In the genomic region with DNA sequence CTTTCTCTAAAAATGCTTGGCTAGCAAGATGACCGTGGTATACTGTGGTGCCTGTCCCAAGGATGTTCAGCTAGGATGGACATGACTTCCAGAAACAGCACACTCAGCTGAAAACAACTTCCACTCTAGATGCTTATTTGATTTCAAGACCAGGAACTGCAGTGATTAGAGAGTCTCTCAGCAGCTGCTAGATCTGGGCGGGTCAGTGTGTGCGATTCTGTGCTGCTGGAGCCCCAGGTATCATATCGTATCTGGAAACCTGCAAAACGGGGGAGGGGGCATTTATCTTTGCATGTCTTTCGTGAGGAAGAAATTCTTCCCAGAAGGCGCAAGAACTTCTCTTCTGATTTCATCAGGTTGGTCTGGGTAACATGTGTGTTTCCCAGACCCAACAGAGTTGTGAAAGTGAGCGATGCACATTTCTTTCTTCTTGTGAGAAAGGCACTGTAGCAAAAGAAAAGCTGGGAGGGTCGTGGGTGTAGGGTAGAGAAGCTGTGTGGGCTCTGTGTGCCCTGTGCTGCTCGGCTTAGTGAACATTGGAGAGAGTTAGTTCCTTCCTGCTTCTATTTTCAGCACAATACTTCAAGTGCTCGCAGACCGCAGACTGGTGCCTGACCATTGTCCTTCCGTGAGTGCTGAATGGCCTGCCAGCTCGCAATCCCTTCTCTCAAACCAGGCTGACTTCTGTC, we compare ENCODE assay signal across 9 mouse cellular contexts.
DNase-seq lines count a peak whose midpoint lies in the region; ATAC-seq and TF ChIP-seq lines count a peak whose summit lies in the region.
"Had no signal": no experiment of that assay in that cellular context is flagged by ENCODE, and none has a peak within 500 bp of the region (broad histone marks: within the 10 kb centered on the region; RNA-seq: fewer than 3 reads in every experiment).

No protein-coding gene starts in this region.

- H3K4me3 ChIP-seq in testis, adult 2 months (ENCODE audit: control insufficient read depth, low read depth, low read length) = no peak overlapping the region
- no peak overlapping the region for H3K4me3 ChIP-seq in liver, embryonic 13.5 days (replicated peaks)
- H3K4me3 ChIP-seq: hindbrain, embryonic 13.5 days had no signal

- H3K27ac ChIP-seq in testis, adult 2 months (ENCODE audit: control insufficient read depth, insufficient read depth, low read depth, low read length) = peak overlapping the region; percentile 51; the same call in 1 of the 2 replicates
- H3K27ac ChIP-seq in liver, embryonic 13.5 days = no peak overlapping the region
- H3K27ac ChIP-seq: hindbrain, embryonic 13.5 days had no signal

- no peak for ATAC-seq in liver, embryonic 13.5 days (ENCODE audit: low read depth)
- ATAC-seq in cerebellum, adult (ENCODE audit: insufficient number of reproducible peaks, low FRiP score, low TSS enrichment) = no peak

- no peak for TF ChIP-seq CTCF in testis, adult 2 months (IDR thresholded peaks at IDR 0.05; ENCODE audit: control insufficient read depth, insufficient read depth, insufficient replicate concordance, low read depth, low read length)

- no peak for DNase-seq in testis, postnatal 10 days (ENCODE audit: low spot score)
- peak; percentile 19 for DNase-seq in heart, postnatal 25 days (ENCODE audit: low spot score)
- DNase-seq in liver, embryonic 13.5 days = no peak
- DNase-seq in yolk sac, embryonic 10.5 days (ENCODE audit: low spot score) = peak; percentile 40
- DNase-seq in gastrocnemius, postnatal 4 days (ENCODE audit: low spot score in 2 of 2) = no peak
- DNase-seq in c-Kit-positive CD71-positive TER-119-positive erythroid progenitor cells, embryonic 14.5 days (ENCODE audit: low spot score) = no peak

- no peaks in the 10 kb centered on the region for H3K4me1 ChIP-seq in testis, adult 2 months (ENCODE audit: control insufficient read depth, insufficient read depth, low read length)
- H3K4me1 ChIP-seq in liver, embryonic 13.5 days (replicated peaks) = no peaks in the 10 kb centered on the region
- H3K4me1 ChIP-seq: hindbrain, embryonic 13.5 days had no signal

- no peak for TF ChIP-seq POLR2A in testis, adult 2 months (IDR thresholded peaks at IDR 0.05; ENCODE audit: control insufficient read depth, low read depth, low read length)

- 19% methylated on average over 14 of the region's 14 CpGs for WGBS in liver, embryonic 13.5 days (ENCODE audit: insufficient replicate concordance)

- intact Hi-C loops in heart, postnatal 25 days (cut with DNase I) = loop anchor here (5.0 to 10.0 kb wide), 3 partner anchors 208 to 405 kb away; a partner anchor contains a TSS

- 0 out of 2 replicates have a peak overlapping the region, but pooled peaks have one; percentile 19 for H3K4me2 ChIP-seq in liver, embryonic 13.5 days
- H3K4me2 ChIP-seq: hindbrain, embryonic 13.5 days had no signal

- no peak overlapping the region for H3K9ac ChIP-seq in liver, embryonic 13.5 days
- H3K9ac ChIP-seq: hindbrain, embryonic 13.5 days had no signal

- H3K27me3 ChIP-seq in testis, adult 2 months (ENCODE audit: control insufficient read depth, insufficient read depth, low read length) = no peaks in the 10 kb centered on the region
- H3K27me3 ChIP-seq in liver, embryonic 13.5 days = no peaks in the 10 kb centered on the region
- H3K27me3 ChIP-seq: hindbrain, embryonic 13.5 days had no signal

- no peaks in the 10 kb centered on the region for H3K36me3 ChIP-seq in testis, adult 2 months (ENCODE audit: control insufficient read depth, insufficient read depth, low read length)
- H3K36me3 ChIP-seq in liver, embryonic 13.5 days = no peaks in the 10 kb centered on the region
- H3K36me3 ChIP-seq: hindbrain, embryonic 13.5 days had no signal

- no peaks in the 10 kb centered on the region for H3K9me3 ChIP-seq in liver, embryonic 13.5 days (replicated peaks)
- H3K9me3 ChIP-seq: hindbrain, embryonic 13.5 days had no signal

Comparison
In these comparisons a context has a peak if more than half of its experiments do, and no peak if none do; other contexts are left out.
1. DNase-seq: peak in heart, postnatal 25 days (single experiment) and yolk sac, embryonic 10.5 days (single experiment); none in testis, postnatal 10 days (single experiment), liver, embryonic 13.5 days (single experiment), gastrocnemius, postnatal 4 days (0 of 2) and c-Kit-positive CD71-positive TER-119-positive erythroid progenitor cells, embryonic 14.5 days (single experiment).